Comparison of ENCODE assay signal across 15 mouse cellular contexts in genomic region chr17:29819608-29820007, GRCm38 (mm10).
"Had no signal": no experiment of that assay in that cellular context is flagged by ENCODE, and none has a peak within 500 bp of the region (broad histone marks: within the 10 kb centered on the region; RNA-seq: fewer than 3 reads in every experiment).

No protein-coding gene starts in this region.

- H3K9me3 ChIP-seq: liver, embryonic 13.5 days; lung, embryonic 15.5 days; megakaryocyte, embryonic 14.5 days; midbrain, embryonic 10.5 days; midbrain, embryonic 13.5 days had no signal

- H3K36me3 ChIP-seq: liver, embryonic 13.5 days; lung, embryonic 15.5 days; midbrain, embryonic 10.5 days; midbrain, embryonic 13.5 days had no signal

- H3K9ac ChIP-seq: liver, embryonic 13.5 days; lung, embryonic 15.5 days; midbrain, embryonic 13.5 days had no signal

- DNase-seq: kidney, adult 18-20 months; kidney, adult 9 months; kidney, postnatal 25 days; layer of hippocampus, adult 9-11 months; liver, embryonic 13.5 days; thymus, adult 2 months; thymus, postnatal 14 days; thymus, postnatal 4 days had no signal

- H3K27ac ChIP-seq: layer of hippocampus, adult 2 months; liver, embryonic 13.5 days; lung, embryonic 15.5 days; midbrain, embryonic 13.5 days; stomach, postnatal 0 days had no signal

- H3K4me3 ChIP-seq: layer of hippocampus, adult 2 months; liver, embryonic 13.5 days; lung, embryonic 15.5 days; megakaryocyte, embryonic 14.5 days; midbrain, embryonic 10.5 days; midbrain, embryonic 13.5 days had no signal

- H3K4me2 ChIP-seq: liver, embryonic 13.5 days; lung, embryonic 15.5 days; midbrain, embryonic 13.5 days had no signal

- H3K27me3 ChIP-seq: midbrain, embryonic 13.5 days had no signal

- ATAC-seq: midbrain, embryonic 13.5 days; midbrain, embryonic 16.5 days had no signal
